Mouse (Mus musculus): ENCODE data around the gene Zmiz1.

Zmiz1 gene

GRCm38 (mm10) chr14:25606372-25607140 lies 147.6 kb downstream of the Zmiz1 start:
- in situ Hi-C loops (cut with MboI, MseI), result no loop called here

- in situ Hi-C loops (cut with MboI, MseI), result no loop called here
Measured at GRCm38 (mm10) chr14:25607141-25607967, 148.4 kb downstream of the Zmiz1 start.

GRCm38 (mm10) chr14:25607968-25608491 lies 149.0 kb downstream of the Zmiz1 start:
- in situ Hi-C loops (cut with MboI, MseI), result no loop called here

GRCm38 (mm10) chr14:25608618-25609017 lies 149.6 kb downstream of the Zmiz1 start:
- in situ Hi-C loops (cut with MboI, MseI), result no loop called here

- in situ Hi-C loops (cut with MboI, MseI), result no loop called here
Measured at GRCm38 (mm10) chr14:25609355-25609754, 150.4 kb downstream of the Zmiz1 start.

- in situ Hi-C loops (cut with MboI, MseI), result no loop called here
Measured at GRCm38 (mm10) chr14:25610396-25611158, 151.6 kb downstream of the Zmiz1 start.

GRCm38 (mm10) chr14:25611159-25611697 lies 152.2 kb downstream of the Zmiz1 start:
- in situ Hi-C loops (cut with MboI, MseI), result no loop called here

- in situ Hi-C loops (cut with MboI, MseI), result no loop called here
Measured at GRCm38 (mm10) chr14:25611815-25612698, 153.1 kb downstream of the Zmiz1 start.

GRCm38 (mm10) chr14:25613942-25614575 lies 155.1 kb downstream of the Zmiz1 start:
- in situ Hi-C loops (cut with MboI, MseI), result no loop called here

GRCm38 (mm10) chr14:25614684-25615083 lies 155.7 kb downstream of the Zmiz1 start:
- in situ Hi-C loops (cut with MboI, MseI), result no loop called here

GRCm38 (mm10) chr14:25615602-25616001 lies 156.6 kb downstream of the Zmiz1 start:
- in situ Hi-C loops (cut with MboI, MseI), result no loop called here

- in situ Hi-C loops (cut with MboI, MseI), result no loop called here
Measured at GRCm38 (mm10) chr14:25616009-25616723, 157.2 kb downstream of the Zmiz1 start.

GRCm38 (mm10) chr14:25617264-25617663 lies 158.3 kb downstream of the Zmiz1 start:
- in situ Hi-C loops (cut with MboI, MseI), result no loop called here

GRCm38 (mm10) chr14:25619066-25619762 lies 160.2 kb downstream of the Zmiz1 start:
- in situ Hi-C loops (cut with MboI, MseI), result no loop called here

GRCm38 (mm10) chr14:25620766-25621165 lies 161.8 kb downstream of the Zmiz1 start:
- in situ Hi-C loops (cut with MboI, MseI), result loop anchor here in 1 of 2 experiments (5.0 kb wide), 1 partner anchor 77 kb away; no protein-coding TSS in a partner anchor

- in situ Hi-C loops (cut with MboI, MseI), result loop anchor here in 1 of 2 experiments (5.0 kb wide), 1 partner anchor 74 kb away; no protein-coding TSS in a partner anchor
Measured at GRCm38 (mm10) chr14:25623698-25624097, 164.7 kb downstream of the Zmiz1 start.

GRCm38 (mm10) chr14:25624659-25625058 lies 165.7 kb downstream of the Zmiz1 start:
- in situ Hi-C loops (cut with MboI, MseI), result loop anchor here in 1 of 2 experiments (5.0 kb wide), 1 partner anchor 73 kb away; no protein-coding TSS in a partner anchor

GRCm38 (mm10) chr14:25627599-25628255 lies 168.7 kb downstream of the Zmiz1 start:
- in situ Hi-C loops (cut with MboI, MseI), result no loop called here
